Mouse (Mus musculus): ENCODE results near the gene Hacd2.

Hacd2 gene

GRCm38 (mm10) chr16:35006251-35006650 is 16.0 kb upstream of the Hacd2 start:
- no peak for DNase-seq (ENCODE audit: low spot score in 2 of 2)

- DNase-seq (ENCODE audit: low spot score in 2 of 2) = no peak
Observed at GRCm38 (mm10) chr16:35007361-35007760, 14.9 kb upstream of the Hacd2 start.

DNA sequence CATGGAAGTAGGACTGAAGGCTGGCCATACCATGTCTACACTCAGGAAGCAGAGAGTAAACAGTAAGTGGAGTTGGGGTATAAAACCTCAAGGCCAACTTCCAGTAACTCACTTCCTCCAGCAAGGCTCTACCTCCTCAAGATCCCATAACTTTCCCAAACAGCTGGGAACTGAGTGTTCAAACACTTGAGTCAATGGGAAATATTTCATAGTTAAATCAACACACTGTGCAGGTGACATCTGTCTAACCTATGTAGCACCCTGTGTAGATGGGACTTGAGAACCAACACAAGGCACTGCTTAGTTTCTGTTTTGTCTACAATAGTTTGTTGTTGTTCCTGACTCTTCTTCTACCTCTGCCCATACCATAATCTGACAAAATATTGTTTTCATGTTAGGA is 13.8 kb upstream of the Hacd2 start:
- DNase-seq (ENCODE audit: low spot score in 2 of 2) = no peak

DNA sequence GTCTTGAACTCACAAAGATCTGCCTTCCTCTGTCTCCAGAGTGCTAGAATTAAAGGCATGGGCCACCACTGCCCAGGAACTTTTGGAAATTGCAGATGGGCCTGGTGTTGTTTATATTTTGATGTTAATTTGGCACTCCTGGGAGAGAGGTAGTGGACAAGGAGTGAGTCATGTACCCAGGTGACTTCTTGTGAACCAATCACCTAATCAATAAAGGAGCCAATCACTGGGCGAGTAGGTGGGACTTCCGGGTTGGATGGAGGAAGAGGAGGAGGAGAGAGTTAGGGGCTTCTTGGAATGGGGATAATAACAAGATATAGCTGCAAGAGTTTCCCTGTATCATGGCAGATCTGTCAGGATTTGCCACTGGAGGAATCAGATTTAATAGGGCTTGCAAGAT is 8.7 kb upstream of the Hacd2 start:
- no peak for DNase-seq (ENCODE audit: low spot score in 2 of 2)

DNA sequence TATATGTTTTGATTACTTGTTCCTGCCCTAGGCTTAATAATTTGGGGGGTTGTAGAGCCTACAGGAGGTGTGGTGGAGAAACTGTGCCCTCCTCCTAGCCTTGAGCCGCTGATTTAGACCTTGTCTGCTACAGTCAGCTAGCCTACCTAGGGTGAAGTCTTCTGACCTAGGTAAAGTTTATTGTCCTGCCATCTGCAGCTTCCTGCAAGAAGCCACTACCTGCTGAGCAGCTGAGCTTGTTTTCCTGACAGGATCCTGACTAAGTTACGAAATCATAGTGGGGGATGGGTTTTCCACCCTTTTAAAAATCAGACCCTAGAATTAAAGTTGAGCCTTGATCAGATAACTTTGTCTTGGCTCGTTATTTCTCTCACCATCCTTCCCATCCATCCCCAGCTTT is 5.7 kb upstream of the Hacd2 start:
- DNase-seq (ENCODE audit: low spot score in 2 of 2) = no peak

DNA sequence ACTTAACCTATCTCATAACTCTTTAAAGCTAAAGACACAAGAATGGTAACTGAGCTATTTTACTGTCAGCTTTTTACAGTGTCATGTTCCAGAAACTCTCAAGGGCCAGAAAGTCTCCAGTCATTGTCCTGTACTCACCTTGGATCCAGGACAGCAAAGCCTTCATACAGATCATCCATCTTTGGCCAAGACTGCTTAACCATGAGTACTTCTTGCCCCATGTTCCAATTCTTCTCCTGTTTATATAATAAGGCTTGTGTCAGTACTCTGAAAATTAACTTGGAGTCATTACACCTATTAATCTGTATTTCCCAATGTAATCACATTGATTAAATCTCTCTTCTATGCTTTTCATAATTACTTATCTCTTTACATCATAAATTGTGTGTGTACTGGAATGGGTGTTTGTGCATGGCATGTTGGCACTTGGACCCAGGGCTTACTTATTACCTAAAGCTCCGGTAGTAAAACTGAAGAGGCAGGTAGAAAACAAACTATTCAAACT is 3.7 kb upstream of the Hacd2 start:
- DNase-seq (ENCODE audit: low spot score in 2 of 2) = no peak

DNA sequence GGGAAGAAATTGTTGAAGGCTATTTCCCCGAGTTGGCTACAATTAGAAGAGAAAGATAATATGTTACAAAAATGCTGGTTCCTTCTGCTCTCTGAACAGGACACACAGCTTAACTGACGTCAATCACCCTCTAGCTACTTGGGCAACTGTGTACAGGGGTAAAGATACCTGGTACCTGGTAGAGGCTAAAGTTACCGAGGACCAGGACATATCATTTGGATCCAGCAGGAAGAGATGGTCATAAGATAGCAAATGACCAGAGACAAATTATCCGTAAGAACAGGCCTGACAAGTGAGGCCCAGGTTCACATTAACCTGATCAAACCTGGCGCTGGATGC is 356 bp upstream of the Hacd2 start:
- DNase-seq (ENCODE audit: low spot score in 2 of 2) = no peak

DNA sequence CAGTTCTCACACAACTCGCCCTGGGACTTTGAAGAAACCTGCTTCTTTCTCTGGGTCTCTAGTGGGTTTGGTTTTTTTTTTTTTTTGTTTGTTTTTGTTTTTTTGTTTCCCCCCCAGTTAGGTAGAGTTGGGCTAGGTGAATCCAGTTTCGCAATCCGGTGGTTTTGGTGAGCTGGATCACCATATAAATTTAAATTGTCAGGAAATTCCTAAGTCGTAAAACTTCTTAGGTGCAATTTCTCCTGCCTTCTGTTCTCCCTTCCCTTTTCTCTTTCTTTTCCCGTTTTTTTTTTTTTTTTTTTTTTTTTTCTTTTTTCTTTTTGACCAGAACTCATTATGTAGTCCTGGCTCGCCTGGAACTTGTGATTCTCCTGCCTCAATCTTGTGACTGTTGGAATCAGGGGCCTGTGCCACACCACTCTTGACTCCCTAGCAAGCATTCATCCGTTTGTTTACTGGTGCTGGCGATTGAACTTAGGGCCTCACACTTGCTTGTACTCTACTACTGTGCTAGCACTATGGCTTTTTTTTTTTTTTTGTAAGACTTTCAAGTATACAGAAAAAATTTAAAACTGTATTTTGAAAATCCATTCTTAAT is 1.0 kb downstream of the Hacd2 start:
- DNase-seq (ENCODE audit: low spot score in 2 of 2) = no peak

- DNase-seq (ENCODE audit: low spot score in 2 of 2) = no peak
Observed at GRCm38 (mm10) chr16:35024300-35024699, 2.1 kb downstream of the Hacd2 start.

GRCm38 (mm10) chr16:35025347-35025746 is 3.1 kb downstream of the Hacd2 start:
- no peak for DNase-seq (ENCODE audit: low spot score in 2 of 2)

DNA sequence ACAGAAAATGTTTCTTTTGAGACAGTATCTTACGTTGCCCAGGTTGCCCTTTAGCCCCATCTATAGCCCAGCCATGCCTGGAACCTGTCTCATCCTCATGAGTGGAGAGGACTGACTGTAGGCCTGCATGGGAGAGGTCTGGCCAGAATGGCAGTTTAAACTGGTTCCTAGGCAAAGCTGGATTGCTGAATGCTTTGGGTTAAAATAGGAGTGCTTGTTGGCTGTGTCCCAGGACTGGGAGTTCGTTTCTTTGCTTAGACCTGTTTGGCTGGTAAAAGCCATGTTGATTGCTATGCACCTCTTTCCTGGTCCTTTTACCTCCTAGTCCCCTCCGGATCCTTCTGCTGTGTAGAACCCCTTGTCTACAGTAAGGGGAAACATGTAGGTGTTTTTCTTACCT is 11.0 kb downstream of the Hacd2 start:
- no peak for DNase-seq (ENCODE audit: low spot score in 2 of 2)

GRCm38 (mm10) chr16:35033809-35034577 is 11.8 kb downstream of the Hacd2 start:
- no peak for DNase-seq (ENCODE audit: low spot score in 2 of 2)

- DNase-seq (ENCODE audit: low spot score in 2 of 2) = no peak
Observed at GRCm38 (mm10) chr16:35034971-35035370, 12.7 kb downstream of the Hacd2 start.

DNA sequence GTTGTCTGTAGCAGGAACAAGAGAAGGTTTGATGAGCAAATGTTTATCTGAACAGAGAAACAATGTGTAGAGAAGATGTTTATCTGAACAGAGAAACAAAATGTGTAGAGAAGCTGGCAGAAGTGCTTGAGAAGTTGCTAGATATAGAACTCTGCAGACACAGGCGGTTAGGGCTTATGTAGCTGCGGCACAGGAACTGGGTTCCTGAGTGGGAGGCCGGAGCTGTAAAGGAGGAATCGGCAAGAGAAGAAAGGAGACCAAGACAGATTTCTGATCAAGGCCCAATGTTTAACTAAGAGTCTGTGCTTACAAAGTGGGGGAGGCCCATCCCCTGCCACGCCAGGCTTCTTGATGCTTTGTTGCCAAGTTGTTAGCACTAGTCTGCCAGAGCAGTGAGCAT is 14.5 kb downstream of the Hacd2 start:
- no peak for DNase-seq (ENCODE audit: low spot score in 2 of 2)

GRCm38 (mm10) chr16:35038343-35039057 is 16.3 kb downstream of the Hacd2 start:
- no peak for DNase-seq (ENCODE audit: low spot score in 2 of 2)

GRCm38 (mm10) chr16:35040154-35040553 is 17.9 kb downstream of the Hacd2 start:
- DNase-seq (ENCODE audit: low spot score in 2 of 2) = no peak

DNA sequence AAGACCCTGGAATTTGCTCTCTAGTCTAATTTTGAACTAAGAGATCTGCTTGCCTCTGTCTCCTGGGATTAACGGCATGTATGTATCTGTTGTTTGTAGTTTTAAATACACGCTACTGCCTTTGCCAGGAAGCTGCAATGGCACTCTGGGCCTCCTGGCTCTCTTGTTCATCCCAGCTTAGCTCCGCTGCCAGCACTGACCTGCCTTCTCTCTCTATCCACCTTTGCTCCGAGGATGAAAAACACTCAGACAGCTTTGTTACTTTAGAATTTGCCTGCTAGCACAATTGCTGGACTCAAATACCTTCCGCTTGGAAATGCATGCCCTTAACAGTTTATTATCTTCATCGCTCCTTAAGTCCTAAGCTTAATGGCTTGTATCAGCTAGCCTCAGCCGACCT is 18.8 kb downstream of the Hacd2 start:
- no peak for DNase-seq (ENCODE audit: low spot score in 2 of 2)

DNA sequence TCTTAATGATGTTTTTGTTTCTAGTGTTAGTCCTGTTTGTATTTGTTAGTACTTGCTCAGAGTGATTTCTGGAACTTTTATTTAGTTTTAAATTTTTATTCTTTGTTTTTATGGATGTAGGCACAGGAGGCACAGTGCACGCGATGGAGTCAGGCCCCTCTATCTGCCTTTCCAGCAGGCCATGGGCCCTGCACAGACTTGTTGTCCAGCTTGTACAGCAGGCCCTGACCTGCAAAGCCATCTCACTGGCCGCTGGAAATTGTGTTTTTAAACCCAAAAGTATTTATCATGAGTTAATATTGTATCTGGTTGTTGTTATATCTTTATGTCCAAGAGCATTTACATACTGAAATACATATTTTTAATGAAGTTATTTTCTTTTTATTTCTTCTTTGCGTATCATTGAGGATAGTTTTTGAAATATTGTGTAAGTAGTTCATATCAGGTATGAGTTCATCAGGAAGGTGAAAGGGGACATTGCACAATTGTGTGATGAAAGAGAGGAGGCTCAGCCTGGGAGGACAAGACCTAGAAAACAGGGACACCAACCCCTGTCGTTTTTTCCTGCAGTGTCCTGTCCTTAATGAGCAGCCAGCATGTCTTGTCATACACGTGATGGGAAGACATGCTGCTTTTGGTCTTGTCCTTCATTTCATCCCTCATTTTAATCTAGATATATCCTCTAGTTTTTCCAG is 24.0 kb downstream of the Hacd2 start:
- DNase-seq (ENCODE audit: low spot score in 2 of 2) = no peak

DNA sequence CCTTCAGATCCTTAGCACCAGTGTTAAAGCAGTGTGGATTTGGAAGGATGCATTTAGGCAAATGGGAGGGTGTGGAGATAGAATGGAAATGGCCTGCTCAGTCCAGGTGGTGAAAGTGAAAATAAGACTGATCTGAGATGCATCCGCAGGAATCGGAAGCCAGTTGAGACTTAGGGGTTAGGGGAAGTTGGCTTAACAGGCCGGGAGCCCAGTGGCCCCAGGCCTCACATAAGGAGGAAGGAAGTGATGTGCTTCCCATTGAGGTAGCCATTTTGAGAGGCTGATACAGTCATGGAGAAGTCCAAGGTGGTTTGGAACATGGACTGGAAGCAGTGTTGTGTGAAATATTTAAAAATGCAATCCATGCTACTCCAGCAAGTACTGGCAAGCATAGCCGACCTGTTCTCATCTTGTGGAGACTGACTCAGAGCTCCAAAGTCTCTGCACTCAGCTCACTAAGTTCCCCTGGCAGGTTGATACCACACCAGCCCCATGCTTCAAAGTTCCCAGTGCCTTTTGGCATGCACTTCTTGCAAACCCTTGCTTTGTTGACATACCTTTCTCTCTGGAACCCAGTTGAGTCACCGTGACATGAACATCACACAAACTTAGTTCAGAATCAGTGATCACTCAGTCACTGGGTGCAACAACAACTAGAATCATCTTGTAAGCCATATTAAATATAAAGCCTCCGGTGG is 25.2 kb downstream of the Hacd2 start:
- DNase-seq (ENCODE audit: low spot score in 2 of 2) = no peak

DNA sequence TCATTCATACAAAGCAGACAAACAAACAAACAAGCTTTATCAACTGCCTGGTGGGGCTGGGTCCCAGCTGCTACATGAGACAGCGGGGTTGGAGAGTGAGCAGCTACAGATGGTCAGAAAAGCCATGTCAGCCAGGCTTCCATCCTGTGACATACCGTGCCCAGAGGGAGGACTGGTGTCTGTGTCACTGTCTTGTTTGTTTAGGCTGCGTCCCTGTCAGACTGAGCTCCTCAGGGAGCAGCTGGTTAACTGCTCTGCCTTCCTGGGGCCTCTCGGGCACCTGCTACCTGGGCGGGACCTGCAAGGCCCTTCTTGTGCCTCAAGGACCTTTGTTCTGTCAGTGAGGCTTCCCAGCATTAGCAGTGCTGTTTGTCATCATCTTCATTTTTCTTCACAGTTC is 28.8 kb downstream of the Hacd2 start:
- DNase-seq (ENCODE audit: low spot score in 2 of 2) = no peak

DNA sequence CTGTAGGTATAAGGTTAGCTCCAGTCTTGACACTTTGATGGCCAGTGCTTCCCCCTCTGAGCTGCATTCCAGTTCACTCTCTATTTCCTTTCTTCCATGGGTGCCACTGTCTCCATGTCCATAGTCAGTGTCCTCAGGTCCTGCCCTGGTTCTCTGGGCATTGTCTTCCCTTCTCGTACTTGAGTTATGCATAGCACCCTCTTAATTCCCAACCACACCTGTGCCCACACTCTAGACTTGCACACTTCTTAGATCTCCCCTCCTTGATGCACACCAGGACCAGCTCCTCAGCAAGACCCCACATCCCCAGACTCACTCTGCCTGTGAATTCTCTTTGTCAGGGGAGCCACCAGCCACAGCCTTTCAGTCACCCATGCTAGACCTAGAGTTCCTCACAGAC is 30.0 kb downstream of the Hacd2 start:
- no peak for DNase-seq (ENCODE audit: low spot score in 2 of 2)

All from urinary bladder, postnatal 4 days (tissue).